Mouse (Mus musculus) kidney, adult 2 months (tissue): ENCODE data around the gene Mef2d.

ENCODE experiments used
- CTCF ChIP-seq: fragments of 200-500 bp; conservative IDR thresholded peaks from 2 replicates; pipeline ENCODE4 v1.5.1; 2011; ENCODE audit warnings: low read depth, mild to moderate bottlenecking, control low read depth, low read length, moderate library complexity, mixed read lengths; ENCODE audit not compliant: insufficient read depth, insufficient read length
- POLR2A ChIP-seq: fragments of 200-500 bp; IDR thresholded peaks from one replicate; pipeline ENCODE4 v1.6.1; 2011; ENCODE audit warnings: low read depth, low read length, control low read depth

GRCm38 (mm10) chr3:88212356-88212755, 70.2 kb downstream of the Mef2d start:
- TF ChIP-seq CTCF = no peak
- TF ChIP-seq POLR2A = no peak
